ENCODE assay signal across 8 mouse cellular contexts in genomic region chr10:77902211-77902893, GRCm38 (mm10). TPM values are rescaled to one million over a fixed set of nuclear protein-coding genes. Genes with fewer than 3 reads are reported as not detected.
A peak's percentile ranks its signal among the peaks of the same experiment; 100 is the strongest.
DNase-seq lines count a peak whose midpoint lies in the region; ATAC-seq and TF ChIP-seq lines count a peak whose summit lies in the region.

Lrrc3 (minus strand) TSS chr10:77902536.

- DNase-seq in MN1 (ENCODE audit: low spot score): peak; percentile 84
- DNase-seq in left cerebral cortex, adult 2 months (ENCODE audit: extremely low spot score in 1 of 2, low spot score in 2 of 2): peak; percentile 52 to 63
- peak; percentile 13 for DNase-seq in lung, postnatal 25 days (ENCODE audit: low spot score)
- peak; percentile 46 for DNase-seq in retina, postnatal 7 days (ENCODE audit: low read depth, low spot score)
- peak; percentile 64 for DNase-seq in urinary bladder, postnatal 14 days (ENCODE audit: low spot score)

- H3K27ac ChIP-seq in forebrain, embryonic 13.5 days: no peak within 1 kb of the TSS
- peak within 1 kb of the TSS; percentile 79 for H3K27ac ChIP-seq in hindbrain, embryonic 13.5 days
- H3K27ac ChIP-seq in left cerebral cortex, adult 2 months: peak within 1 kb of the TSS; percentile 87

- H3K27me3 ChIP-seq in forebrain, embryonic 13.5 days: peaks cover 9% of the 10 kb centered on the region; the same call in 1 of the 2 replicates
- 0 out of 2 replicates have a peak, but pooled peaks cover 5% of the 10 kb centered on the region for H3K27me3 ChIP-seq in hindbrain, embryonic 13.5 days

- H3K4me2 ChIP-seq in forebrain, embryonic 13.5 days: peak within 1 kb of the TSS; percentile 82
- peak within 1 kb of the TSS; percentile 75 for H3K4me2 ChIP-seq in hindbrain, embryonic 13.5 days

- H3K9me3 ChIP-seq in forebrain, embryonic 13.5 days (replicated peaks): no peaks in the 10 kb centered on the region; the same call in 1 of the 2 replicates
- H3K9me3 ChIP-seq in hindbrain, embryonic 13.5 days: no peaks in the 10 kb centered on the region

- peak within 1 kb of the TSS; percentile 59 for H3K4me3 ChIP-seq in forebrain, embryonic 13.5 days
- H3K4me3 ChIP-seq in hindbrain, embryonic 13.5 days: peak within 1 kb of the TSS; percentile 58
- H3K4me3 ChIP-seq in left cerebral cortex, adult 2 months: peak within 1 kb of the TSS; percentile 73

- intact Hi-C loops in left cerebral cortex, adult 2 months (cut with DNase I): no loop called here

- WGBS in forebrain, embryonic 13.5 days: under 1% methylated on average over 41 of the region's 46 CpGs
- WGBS in hindbrain, embryonic 13.5 days: under 1% methylated on average over 42 of the region's 46 CpGs

- peak within 1 kb of the TSS; percentile 70 for H3K9ac ChIP-seq in forebrain, embryonic 13.5 days
- H3K9ac ChIP-seq in hindbrain, embryonic 13.5 days: peak within 1 kb of the TSS; percentile 81

- peak; percentile 73 for ATAC-seq in cerebellum, adult (ENCODE audit: insufficient number of reproducible peaks, low FRiP score, low TSS enrichment)
- ATAC-seq in forebrain, embryonic 13.5 days: peak; percentile 80
- peak; percentile 81 for ATAC-seq in hindbrain, embryonic 13.5 days (ENCODE audit: low FRiP score)

- H3K4me1 ChIP-seq in forebrain, embryonic 13.5 days: 0 out of 2 replicates have a peak, but pooled peaks cover 15% of the 10 kb centered on the region
- peaks cover 27% of the 10 kb centered on the region for H3K4me1 ChIP-seq in hindbrain, embryonic 13.5 days (replicated peaks)

- peak; percentile 19 for TF ChIP-seq CTCF in left cerebral cortex, adult 2 months (IDR thresholded peaks at IDR 0.05)

- H3K36me3 ChIP-seq in forebrain, embryonic 13.5 days (ENCODE audit: poor library complexity, severe bottlenecking): no peaks in the 10 kb centered on the region
- 0 out of 2 replicates have a peak, but pooled peaks cover 3% of the 10 kb centered on the region for H3K36me3 ChIP-seq in hindbrain, embryonic 13.5 days

RNA-seq across cellular contexts. Expression of gene Lrrc3, which starts in this region (rescaled TPM):
- polyA plus RNA-seq in forebrain, embryonic 13.5 days (2015; fragmentation: Nextera tagmentation; extraction: Ambion mirVana): 4.7 and 6.8 TPM in 2 replicates
- polyA plus RNA-seq in hindbrain, embryonic 13.5 days (2015; fragmentation: Nextera tagmentation; extraction: Ambion mirVana): 12.5 and 14.0 TPM in 2 replicates
- 1 to 10 TPM; 9.5 to 9.8 TPM for total RNA-seq in left cerebral cortex, adult 2 months (2021)

Comparison
In these comparisons a context has a peak if more than half of its experiments do, and no peak if none do; other contexts are left out.
1. DNase-seq: peak in every context shown above with its lines; median percentile 84 in MN1; 64 in urinary bladder, postnatal 14 days; 58 in left cerebral cortex, adult 2 months; 46 in retina, postnatal 7 days; 13 in lung, postnatal 25 days.